23 mouse cellular contexts compared by ENCODE assay signal in the genomic region with DNA sequence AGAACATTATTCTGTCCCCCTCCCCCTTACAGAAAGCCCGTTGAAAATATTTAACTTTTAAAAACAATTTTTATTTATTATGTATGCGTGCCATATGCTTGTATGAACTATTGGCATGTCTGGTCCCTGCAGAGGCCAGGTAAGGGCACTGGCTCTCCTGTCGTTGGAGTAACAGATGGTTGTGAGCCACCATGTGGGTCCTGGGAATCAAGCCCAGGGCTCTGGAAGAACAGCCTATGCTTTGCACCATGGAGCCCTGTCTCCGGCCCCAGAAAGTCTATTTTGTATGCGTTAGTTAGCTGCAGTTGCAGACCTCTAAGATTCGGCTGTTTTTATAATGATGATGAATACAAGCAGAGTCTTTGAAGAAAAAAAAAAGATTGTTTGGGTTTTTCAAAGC.
A peak's percentile ranks its signal among the peaks of the same experiment; 100 is the strongest.
DNase-seq lines count a peak whose midpoint lies in the region; ATAC-seq and TF ChIP-seq lines count a peak whose summit lies in the region.
"Had no signal": no experiment of that assay in that cellular context is flagged by ENCODE, and none has a peak within 500 bp of the region (broad histone marks: within the 10 kb centered on the region; RNA-seq: fewer than 3 reads in every experiment).

No protein-coding gene starts in this region.

- no peak overlapping the region for H3K27ac ChIP-seq in left cerebral cortex, adult 2 months
- H3K27ac ChIP-seq in forebrain, embryonic 14.5 days (ENCODE audit: low read depth, low read length) = no peak overlapping the region
- H3K27ac ChIP-seq: heart, adult 2 months; heart, embryonic 13.5 days; hindbrain, embryonic 13.5 days had no signal

- no peaks in the 10 kb centered on the region for H3K36me3 ChIP-seq in forebrain, embryonic 14.5 days (ENCODE audit: control insufficient read depth, insufficient read depth, low read length)
- H3K36me3 ChIP-seq: G1E; heart, embryonic 13.5 days; hindbrain, embryonic 13.5 days had no signal

- no peaks in the 10 kb centered on the region for H3K4me1 ChIP-seq in forebrain, embryonic 14.5 days (ENCODE audit: control insufficient read depth, insufficient read depth, low read length)
- H3K4me1 ChIP-seq: hindbrain, embryonic 13.5 days had no signal

- intact Hi-C loops in left cerebral cortex, postnatal 4 days (cut with DNase I) = no loop called here
- intact Hi-C loops in left cerebral cortex, adult 2 months (cut with DNase I) = no loop called here

- no peak for TF ChIP-seq CTCF in left cerebral cortex, adult 2 months (IDR thresholded peaks at IDR 0.05)

- 62% methylated on average over 6 of the region's 6 CpGs for WGBS in forebrain, embryonic 14.5 days

- peak; percentile 53 for DNase-seq in left cerebral cortex, postnatal 4 days
- no peak for DNase-seq in left cerebral cortex, adult 2 months (ENCODE audit: extremely low spot score in 1 of 2, low spot score in 2 of 2)
- DNase-seq in brain, adult 2 months (ENCODE audit: low read depth, low spot score) = peak; percentile 97
- peak; percentile 89 to 92 for DNase-seq in cerebellum, adult 18-20 months
- DNase-seq in cerebellum, postnatal 14 days = peak; percentile 84 to 92
- DNase-seq in forebrain, embryonic 14.5 days (ENCODE audit: low spot score) = no peak
- DNase-seq in frontal cortex, postnatal 36 days (ENCODE audit: low spot score in 2 of 2) = no peak
- DNase-seq: gastrocnemius, postnatal 14 days; heart, adult 2 months; heart, postnatal 14 days; kidney, adult 8-10 months; kidney, postnatal 10 days; liver, postnatal 0 days; lung, postnatal 10 days; right cerebral cortex, postnatal 25 days; thymus, postnatal 14 days had no signal

- no peak for ATAC-seq in forebrain, embryonic 14.5 days
- ATAC-seq: forebrain, embryonic 16.5 days; liver, postnatal 0 days had no signal

- no peak overlapping the region for H3K4me3 ChIP-seq in left cerebral cortex, adult 2 months
- H3K4me3 ChIP-seq in forebrain, embryonic 14.5 days (ENCODE audit: low read depth, low read length) = no peak overlapping the region
- H3K4me3 ChIP-seq: heart, adult 2 months; heart, embryonic 13.5 days; hindbrain, embryonic 13.5 days had no signal

- no peaks in the 10 kb centered on the region for H3K9me3 ChIP-seq in forebrain, embryonic 14.5 days (replicated peaks; ENCODE audit: control insufficient read depth, low read length)
- H3K9me3 ChIP-seq: heart, embryonic 13.5 days; hindbrain, embryonic 13.5 days had no signal

- no peak overlapping the region for H3K9ac ChIP-seq in forebrain, embryonic 14.5 days (ENCODE audit: low read length)
- H3K9ac ChIP-seq: heart, embryonic 13.5 days; hindbrain, embryonic 13.5 days; liver, postnatal 0 days had no signal

- H3K4me2 ChIP-seq in forebrain, embryonic 14.5 days (ENCODE audit: low read length) = no peak overlapping the region
- H3K4me2 ChIP-seq: heart, embryonic 13.5 days; hindbrain, embryonic 13.5 days; midbrain, embryonic 11.5 days had no signal

- H3K27me3 ChIP-seq in forebrain, embryonic 14.5 days (replicated peaks; ENCODE audit: control insufficient read depth, insufficient read depth, low read length) = no peaks in the 10 kb centered on the region
- H3K27me3 ChIP-seq: CH12.LX, Patski had no signal

Comparison
In these comparisons a context has a peak if more than half of its experiments do, and no peak if none do; other contexts are left out.
1. DNase-seq: peak in left cerebral cortex, postnatal 4 days (single experiment), brain, adult 2 months (single experiment), cerebellum, adult 18-20 months (2 of 2) and cerebellum, postnatal 14 days (2 of 2); none in left cerebral cortex, adult 2 months (0 of 2), forebrain, embryonic 14.5 days (single experiment) and frontal cortex, postnatal 36 days (0 of 2).